In genomic region chr11:79116665-79117064, GRCm38 (mm10) we compare ENCODE assay signal across 11 mouse cellular contexts. TPM values are rescaled to one million over a fixed set of nuclear protein-coding genes. Genes with fewer than 3 reads are reported as not detected.
DNase-seq lines count a peak whose midpoint lies in the region; ATAC-seq lines count a peak whose summit lies in the region.
"Had no signal": no experiment of that assay in that cellular context is flagged by ENCODE, and none has a peak within 500 bp of the region (broad histone marks: within the 10 kb centered on the region; RNA-seq: fewer than 3 reads in every experiment).

No protein-coding gene starts in this region.

- peaks cover 58% of the 10 kb centered on the region for H3K4me1 ChIP-seq in kidney, embryonic 15.5 days

- H3K27ac ChIP-seq in kidney, embryonic 15.5 days: no peak overlapping the region
- H3K27ac ChIP-seq: heart, embryonic 15.5 days; liver, embryonic 15.5 days; stomach, embryonic 15.5 days had no signal

- no peaks in the 10 kb centered on the region for H3K36me3 ChIP-seq in kidney, embryonic 15.5 days
- H3K36me3 ChIP-seq: heart, embryonic 15.5 days; liver, embryonic 15.5 days; stomach, embryonic 15.5 days had no signal

- ATAC-seq in kidney, embryonic 15.5 days (replicated peaks; ENCODE audit: low FRiP score): peak; percentile 47; the same call in 1 of the 2 replicates
- ATAC-seq in inflammation-experienced regulatory T-cells, adult 6 months: no peak

- no peak for DNase-seq in kidney, postnatal 36 days
- DNase-seq in embryo, embryonic 10.5 days (ENCODE audit: low spot score): peak; percentile 42
- peak; percentile 31 for DNase-seq in layer of hippocampus, adult 9-11 months
- DNase-seq in retina, embryonic 14.5 days (ENCODE audit: low spot score): peak; percentile 83
- DNase-seq in ovary, postnatal 14 days (ENCODE audit: low spot score): no peak
- DNase-seq in spleen, adult 12 weeks (ENCODE audit: low spot score): no peak

- WGBS in kidney, embryonic 15.5 days: 21% methylated on average over 9 of the region's 9 CpGs

- H3K4me2 ChIP-seq in kidney, embryonic 15.5 days: no peak overlapping the region
- H3K4me2 ChIP-seq: heart, embryonic 15.5 days; liver, embryonic 15.5 days; stomach, embryonic 15.5 days had no signal

- no peaks in the 10 kb centered on the region for H3K27me3 ChIP-seq in kidney, embryonic 15.5 days
- H3K27me3 ChIP-seq: heart, embryonic 15.5 days; liver, embryonic 15.5 days; stomach, embryonic 15.5 days had no signal

- no peaks in the 10 kb centered on the region for H3K9me3 ChIP-seq in kidney, embryonic 15.5 days (replicated peaks)
- H3K9me3 ChIP-seq: heart, embryonic 15.5 days; liver, embryonic 15.5 days; stomach, embryonic 15.5 days had no signal

- H3K9ac ChIP-seq in kidney, embryonic 15.5 days: no peak overlapping the region
- H3K9ac ChIP-seq: heart, embryonic 15.5 days; liver, embryonic 15.5 days; stomach, embryonic 15.5 days had no signal

- no peak overlapping the region for H3K4me3 ChIP-seq in kidney, embryonic 15.5 days (replicated peaks)
- H3K4me3 ChIP-seq: heart, embryonic 15.5 days; liver, embryonic 15.5 days; stomach, embryonic 15.5 days had no signal

RNA-seq across cellular contexts. Expression of gene Ksr1, which starts 29.5 kb away (rescaled TPM):
- 2.6 and 3.3 TPM in 2 replicates for polyA plus RNA-seq in kidney, embryonic 15.5 days (2015; fragmentation: Nextera tagmentation; extraction: Ambion mirVana)
- 1 to 10 TPM; 3.6 to 4.6 (median 3.9) TPM for polyA plus RNA-seq in inflammation-experienced regulatory T-cells, adult 6 months (2017; shearing (Covaris generic))

Comparison
In these comparisons a context has a peak if more than half of its experiments do, and no peak if none do; other contexts are left out.
1. DNase-seq: peak in embryo, embryonic 10.5 days (single experiment), layer of hippocampus, adult 9-11 months (single experiment) and retina, embryonic 14.5 days (single experiment); none in kidney, postnatal 36 days (0 of 2), ovary, postnatal 14 days (single experiment) and spleen, adult 12 weeks (single experiment).